Mouse (Mus musculus) lung, embryonic 14.5 days (tissue): ENCODE results near the gene Irak3. TPM values are rescaled to one million over a fixed set of nuclear protein-coding genes. Genes with fewer than 3 reads are reported as not detected.

ENCODE experiments used
- ATAC-seq: fragments of 200-750 bp; cut with Nextera tagmentation; 2 replicates; pipeline ENCODE4 v1.8.0; 2017; ENCODE audit warnings: mild to moderate bottlenecking, moderate TSS enrichment, moderate library complexity; ENCODE audit not compliant: insufficient read depth
- DNase-seq: peaks from one replicate; pipeline ENCODE4 v3.0.0-alpha.2; 2015
- H3K27ac ChIP-seq: fragments of 300-500 bp; sonication (generic); 2 replicates; pipeline ENCODE4 v1.5.1; 2014; ENCODE audit warnings: low read depth, mild to moderate bottlenecking, moderate library complexity
- H3K27me3 ChIP-seq: fragments of 300-500 bp; sonication (generic); 2 replicates; pipeline ENCODE4 v1.6.1; 2014; ENCODE audit warnings: low read length, control low read depth; ENCODE audit not compliant: insufficient read depth
- H3K36me3 ChIP-seq: fragments of 300-500 bp; sonication (generic); 2 replicates; pipeline ENCODE4 v1.6.1; 2014; ENCODE audit warnings: control low read depth; ENCODE audit not compliant: insufficient read depth
- H3K4me1 ChIP-seq: fragments of 300-500 bp; sonication (generic); 2 replicates; pipeline ENCODE4 v1.6.1; 2014; ENCODE audit warnings: antibody characterized with exemption, control low read depth; ENCODE audit not compliant: insufficient read depth
- H3K4me2 ChIP-seq: fragments of 300-500 bp; sonication (generic); 2 replicates; pipeline ENCODE4 v1.6.1; 2014; ENCODE audit warnings: mild to moderate bottlenecking
- H3K4me3 ChIP-seq: fragments of 300-500 bp; sonication (generic); 2 replicates; pipeline ENCODE4 v1.5.1; 2014; ENCODE audit warnings: low read depth, low read length
- H3K9ac ChIP-seq: fragments of 300-500 bp; sonication (generic); 2 replicates; pipeline ENCODE4 v1.6.1; 2014
- H3K9me3 ChIP-seq: fragments of 300-500 bp; sonication (generic); 2 replicates; pipeline ENCODE4 v1.6.1; 2016; ENCODE audit warnings: low read depth, low read length, control low read depth
- CTCF ChIP-seq: IDR thresholded peaks from 2 replicates; pipeline ENCODE4 v1.5.1; 2016; ENCODE audit warnings: antibody characterized with exemption, low read depth
- WGBS: fragments of 180-500 bp; shearing (Covaris S2); extraction: QIAGEN DNeasy Blood & Tissue Kit; methylation state at CpG from one replicate; pipeline ENCODE4 v1.1.7; 2014; 5-methylcytosine and 5-hydroxymethylcytosine counted together
- polyA plus RNA-seq: library from polyadenylated mRNA; unstranded; fragments of >200 nt; fragmentation: Nextera tagmentation; extraction: Ambion mirVana; gene quantifications from 2 replicates; pipeline ENCODE4 v1.2.1, GENCODE M21; 2014

Irak3 gene
- polyA plus RNA-seq, 1 experiment from 2014 or later = 0.70 TPM

DNA sequence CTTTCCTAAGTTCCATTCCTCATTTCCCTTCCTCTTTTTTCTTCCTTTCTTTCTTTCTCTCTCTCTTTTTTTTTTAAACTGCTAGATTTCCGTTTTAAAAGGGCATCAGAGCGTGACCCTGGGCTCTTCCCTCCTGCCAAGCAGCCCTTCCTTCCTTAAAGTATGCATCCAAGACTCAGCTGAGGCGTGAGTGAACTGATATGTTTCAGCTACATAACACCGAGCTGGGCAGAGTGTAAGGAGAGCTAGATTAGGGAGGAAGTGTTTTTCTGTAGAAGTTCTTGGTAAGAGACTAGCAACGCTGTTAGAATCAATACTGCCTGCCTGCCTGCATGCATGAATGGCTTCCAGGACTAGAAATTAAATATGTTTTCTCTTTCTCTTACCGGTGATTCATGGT, 12.1 kb downstream of the Irak3 start:
- 36% methylated on average over 6 of the region's 6 CpGs for WGBS

GRCm38 (mm10) chr10:120189276-120189675, 12.7 kb downstream of the Irak3 start:
- no peak for DNase-seq
- WGBS = 66% methylated on average over 11 of the region's 11 CpGs
- TF ChIP-seq CTCF = no peak
- Histone ChIP-seq H3K27me3 (no peaks in the 10 kb centered on the region), H3K9ac (no peak overlapping the region), H3K4me2 (no peak overlapping the region), H3K4me1 (no peaks in the 10 kb centered on the region), H3K27ac (no peak overlapping the region), H3K4me3 (no peak overlapping the region), H3K36me3 (no peaks in the 10 kb centered on the region), H3K9me3 (no peaks in the 10 kb centered on the region)
- no peak for ATAC-seq

More for the DNA sequence above, 12.1 kb downstream of the Irak3 start:
- no peak overlapping the region for H3K27ac ChIP-seq
- no peak for TF ChIP-seq CTCF
- DNase-seq (no peak), ATAC-seq (no peak)
- H3K27me3 ChIP-seq = no peaks in the 10 kb centered on the region
- H3K9ac ChIP-seq = no peak overlapping the region
- no peak overlapping the region for H3K4me3 ChIP-seq
- no peaks in the 10 kb centered on the region for H3K4me1 ChIP-seq
- H3K36me3 ChIP-seq = no peaks in the 10 kb centered on the region
- no peaks in the 10 kb centered on the region for H3K9me3 ChIP-seq
- H3K4me2 ChIP-seq = no peak overlapping the region

DNA sequence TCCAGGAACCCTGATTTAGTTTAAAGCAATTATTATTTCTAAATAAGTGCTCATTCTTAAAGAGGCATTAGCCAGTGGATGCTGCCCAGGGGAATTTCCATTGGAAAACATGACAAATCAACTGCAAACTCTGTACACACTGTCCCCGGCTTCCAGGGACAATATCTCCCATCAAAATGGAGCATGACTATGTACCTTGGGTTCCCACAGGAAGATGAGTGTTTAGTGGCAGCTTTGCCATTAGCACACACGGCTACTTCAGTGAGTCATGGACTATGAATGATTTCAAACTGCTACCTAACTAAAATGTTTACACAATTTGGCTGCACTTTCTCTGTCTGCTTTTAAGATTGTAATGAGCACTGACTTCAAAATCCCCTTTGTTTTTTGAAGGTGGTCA, 13.4 kb downstream of the Irak3 start:
- 43% methylated on average over 2 of the region's 2 CpGs for WGBS
- Histone ChIP-seq H3K4me3 (no peak overlapping the region), H3K36me3 (no peaks in the 10 kb centered on the region), H3K27me3 (no peaks in the 10 kb centered on the region), H3K9ac (no peak overlapping the region), H3K27ac (no peak overlapping the region), H3K4me1 (no peaks in the 10 kb centered on the region), H3K4me2 (no peak overlapping the region), H3K9me3 (no peaks in the 10 kb centered on the region)
- TF ChIP-seq CTCF = no peak
- ATAC-seq = no peak
- DNase-seq = no peak

DNA sequence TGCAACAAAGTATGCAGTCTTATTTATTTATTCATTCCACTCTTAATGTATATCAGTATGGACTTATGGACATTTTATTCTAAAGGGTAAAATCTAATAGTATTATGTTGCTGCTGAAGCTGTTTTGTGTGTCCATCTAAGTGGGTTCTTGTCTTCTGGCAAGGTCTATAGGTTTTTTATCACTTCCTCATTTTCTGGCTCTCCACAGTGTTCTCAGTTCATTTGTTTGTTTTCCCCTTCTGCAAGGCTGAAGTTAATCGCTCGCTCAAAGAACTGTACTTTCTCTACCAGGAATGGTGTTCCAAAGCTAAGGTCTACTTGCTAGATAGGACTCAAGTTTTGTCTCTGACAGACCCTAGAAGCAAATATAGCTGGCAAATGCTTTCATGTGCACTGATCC, 18.6 kb downstream of the Irak3 start:
- no peak for ATAC-seq
- Histone ChIP-seq H3K9me3 (no peaks in the 10 kb centered on the region), H3K27me3 (no peaks in the 10 kb centered on the region), H3K4me1 (no peaks in the 10 kb centered on the region), H3K36me3 (no peaks in the 10 kb centered on the region), H3K4me2 (no peak overlapping the region), H3K4me3 (no peak overlapping the region), H3K9ac (no peak overlapping the region), H3K27ac (no peak overlapping the region)
- 59% methylated on average over 2 of the region's 2 CpGs for WGBS
- no peak for TF ChIP-seq CTCF
- no peak for DNase-seq

DNA sequence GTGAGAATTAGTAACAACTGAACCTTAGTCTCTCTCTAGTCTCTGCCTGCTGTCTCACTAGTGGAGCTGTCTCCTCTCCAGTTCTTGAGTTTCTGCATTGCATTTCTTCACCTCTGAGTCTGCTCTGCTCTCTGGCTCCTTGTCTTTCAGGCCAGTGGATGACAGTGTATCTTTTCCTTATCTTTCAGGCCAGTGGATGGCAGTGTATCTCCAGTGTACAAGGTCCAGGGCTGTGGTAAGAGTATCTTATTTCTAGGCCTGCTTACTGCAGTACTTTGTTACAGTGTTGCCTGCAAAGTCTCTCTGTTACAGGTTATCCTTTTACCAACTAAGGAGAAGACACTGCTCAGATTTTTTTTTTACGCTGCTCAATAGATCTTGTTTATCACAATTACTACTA, 19.0 kb downstream of the Irak3 start:
- 91% methylated on average over 1 of the region's 1 CpGs for WGBS
- no peak for ATAC-seq
- Histone ChIP-seq H3K27ac (no peak overlapping the region), H3K4me1 (no peaks in the 10 kb centered on the region), H3K9ac (no peak overlapping the region), H3K36me3 (no peaks in the 10 kb centered on the region), H3K4me2 (no peak overlapping the region), H3K9me3 (no peaks in the 10 kb centered on the region), H3K27me3 (no peaks in the 10 kb centered on the region), H3K4me3 (no peak overlapping the region)
- no peak for DNase-seq
- TF ChIP-seq CTCF = 0 out of 2 replicates have a peak, but pooled peaks have one; percentile 9

GRCm38 (mm10) chr10:120174192-120174705, 27.7 kb downstream of the Irak3 start:
- ATAC-seq (no peak), DNase-seq (no peak)
- no peak overlapping the region for H3K4me2 ChIP-seq
- H3K36me3 ChIP-seq = no peaks in the 10 kb centered on the region
- H3K9me3 ChIP-seq = no peaks in the 10 kb centered on the region
- no peak overlapping the region for H3K4me3 ChIP-seq
- no peak overlapping the region for H3K27ac ChIP-seq
- WGBS = 84% methylated on average over 15 of the region's 15 CpGs
- no peak for TF ChIP-seq CTCF
- no peak overlapping the region for H3K9ac ChIP-seq
- H3K4me1 ChIP-seq = no peaks in the 10 kb centered on the region
- no peaks in the 10 kb centered on the region for H3K27me3 ChIP-seq

GRCm38 (mm10) chr10:120171340-120171739, 30.6 kb downstream of the Irak3 start:
- Histone ChIP-seq H3K4me1 (no peaks in the 10 kb centered on the region), H3K4me3 (no peak overlapping the region), H3K27ac (no peak overlapping the region), H3K27me3 (no peaks in the 10 kb centered on the region), H3K9me3 (no peaks in the 10 kb centered on the region), H3K9ac (no peak overlapping the region), H3K36me3 (no peaks in the 10 kb centered on the region), H3K4me2 (no peak overlapping the region)
- no peak for TF ChIP-seq CTCF
- no peak for ATAC-seq
- no peak for DNase-seq
- WGBS = 40% methylated on average over 5 of the region's 5 CpGs

DNA sequence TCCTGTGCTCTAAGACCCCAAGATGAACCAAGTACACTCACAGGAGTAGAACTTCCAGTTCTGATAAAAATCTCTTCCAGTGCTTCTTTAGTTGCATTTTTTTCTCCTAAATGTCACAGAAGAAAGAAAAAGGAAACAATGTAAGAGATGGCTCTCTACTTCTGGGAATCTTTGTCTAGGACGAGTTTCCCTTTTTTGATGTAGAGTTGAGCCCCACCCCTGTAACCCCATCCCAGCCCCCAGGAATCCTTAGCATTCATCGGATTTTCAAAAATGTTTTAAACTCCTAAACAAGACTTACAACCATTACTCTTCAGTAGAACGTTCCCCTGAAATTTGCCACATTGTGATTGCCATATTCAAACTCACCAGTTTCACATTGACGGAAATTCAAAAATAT, 31.7 kb downstream of the Irak3 start:
- WGBS = 69% methylated on average over 4 of the region's 4 CpGs
- Histone ChIP-seq H3K27me3 (no peaks in the 10 kb centered on the region), H3K27ac (no peak overlapping the region), H3K9me3 (no peaks in the 10 kb centered on the region), H3K4me1 (no peaks in the 10 kb centered on the region), H3K36me3 (no peaks in the 10 kb centered on the region), H3K9ac (no peak overlapping the region), H3K4me3 (no peak overlapping the region), H3K4me2 (no peak overlapping the region)
- ATAC-seq = no peak
- no peak for TF ChIP-seq CTCF
- DNase-seq = no peak
